Mouse (Mus musculus): ENCODE data around the gene Slc35a5.

DNA sequence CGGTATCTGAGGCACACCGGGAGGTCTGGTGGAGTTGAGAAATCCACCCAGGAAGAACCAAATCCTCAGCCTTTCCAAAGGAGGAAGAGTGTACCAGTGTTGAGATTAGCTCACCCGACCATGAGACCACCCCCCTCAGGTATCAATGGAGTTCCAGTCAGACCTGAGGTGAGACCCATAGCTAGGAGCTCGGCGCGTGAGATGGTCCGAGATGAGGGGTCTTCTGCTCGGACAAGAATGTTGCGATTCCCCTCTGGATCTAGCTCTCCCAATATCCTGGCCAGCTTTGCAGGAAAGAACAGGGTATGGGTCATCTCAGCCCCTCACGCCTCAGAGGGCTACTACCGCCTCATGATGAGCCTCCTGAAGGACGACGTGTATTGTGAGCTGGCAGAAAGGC is 63.5 kb downstream of the Slc35a5 start:
- TF ChIP-seq POLR2A (IDR thresholded peaks at IDR 0.05; ENCODE audit: control insufficient read depth, low read depth, low read length) (no peak), CTCF (IDR thresholded peaks at IDR 0.05; ENCODE audit: control insufficient read depth, insufficient read depth, insufficient replicate concordance, low read depth, low read length) (no peak)

All from testis, adult 2 months (tissue).